Mouse (Mus musculus): ENCODE measurements at regions not wholly inside any gene's neighbourhood (a gene's known extent, or its start where the extent isn't known, plus 50 kb on each side); places are given as distances from the start of the nearest gene placed in this dataset.

GRCm38 (mm10) chr1:88907766-88908463 is 162.3 kb upstream of the Sh3bp4 start:
- DNase-seq = no peak

- no peak for DNase-seq
Observed at GRCm38 (mm10) chr1:88908683-88909082, 161.5 kb upstream of the Sh3bp4 start.

GRCm38 (mm10) chr1:88909314-88909713 is 160.9 kb upstream of the Sh3bp4 start:
- no peak for DNase-seq

- no peak for DNase-seq
Observed at GRCm38 (mm10) chr1:88909864-88910573, 160.2 kb upstream of the Sh3bp4 start.

GRCm38 (mm10) chr1:88911724-88912123 is 158.5 kb upstream of the Sh3bp4 start:
- no peak for DNase-seq

- no peak for DNase-seq
Observed at GRCm38 (mm10) chr1:88916531-88917050, 153.6 kb upstream of the Sh3bp4 start.

GRCm38 (mm10) chr1:88921401-88921800 is 148.8 kb upstream of the Sh3bp4 start:
- DNase-seq = no peak

GRCm38 (mm10) chr1:88923791-88924581 is 146.2 kb upstream of the Sh3bp4 start:
- no peak for DNase-seq

GRCm38 (mm10) chr1:88935191-88935590 is 135.0 kb upstream of the Sh3bp4 start:
- no peak for DNase-seq

GRCm38 (mm10) chr1:88935779-88936178 is 134.4 kb upstream of the Sh3bp4 start:
- no peak for DNase-seq

GRCm38 (mm10) chr1:88937327-88937726 is 132.9 kb upstream of the Sh3bp4 start:
- DNase-seq = no peak

GRCm38 (mm10) chr1:88938458-88938857 is 131.8 kb upstream of the Sh3bp4 start:
- DNase-seq = no peak

- no peak for DNase-seq
Observed at GRCm38 (mm10) chr1:88943039-88943438, 127.2 kb upstream of the Sh3bp4 start.

- no peak for DNase-seq
Observed at GRCm38 (mm10) chr1:88945868-88946267, 124.3 kb upstream of the Sh3bp4 start.

- no peak for DNase-seq
Observed at GRCm38 (mm10) chr1:88946374-88946773, 123.8 kb upstream of the Sh3bp4 start.

GRCm38 (mm10) chr1:88949911-88950310 is 120.3 kb upstream of the Sh3bp4 start:
- DNase-seq = no peak

- DNase-seq = no peak
Observed at GRCm38 (mm10) chr1:88953516-88953915, 116.7 kb upstream of the Sh3bp4 start.

GRCm38 (mm10) chr1:88954784-88955183 is 115.4 kb upstream of the Sh3bp4 start:
- no peak for DNase-seq

- DNase-seq = no peak
Observed at GRCm38 (mm10) chr1:88957061-88957460, 113.2 kb upstream of the Sh3bp4 start.

GRCm38 (mm10) chr1:88959715-88960114 is 110.5 kb upstream of the Sh3bp4 start:
- no peak for DNase-seq

GRCm38 (mm10) chr1:88960142-88960541 is 110.1 kb upstream of the Sh3bp4 start:
- no peak for DNase-seq

GRCm38 (mm10) chr1:88964045-88964747 is 106.0 kb upstream of the Sh3bp4 start:
- no peak for DNase-seq

GRCm38 (mm10) chr1:88966416-88966815 is 103.8 kb upstream of the Sh3bp4 start:
- DNase-seq = no peak

Measured in thymus, postnatal 25 days (tissue).